Mouse (Mus musculus): Measurements from ENCODE around the gene Pear1. TPM values are rescaled to one million over a fixed set of nuclear protein-coding genes. Genes with fewer than 3 reads are reported as not detected.

Gene Pear1
- polyA plus RNA-seq, 1 experiment = 10.2 TPM

DNA sequence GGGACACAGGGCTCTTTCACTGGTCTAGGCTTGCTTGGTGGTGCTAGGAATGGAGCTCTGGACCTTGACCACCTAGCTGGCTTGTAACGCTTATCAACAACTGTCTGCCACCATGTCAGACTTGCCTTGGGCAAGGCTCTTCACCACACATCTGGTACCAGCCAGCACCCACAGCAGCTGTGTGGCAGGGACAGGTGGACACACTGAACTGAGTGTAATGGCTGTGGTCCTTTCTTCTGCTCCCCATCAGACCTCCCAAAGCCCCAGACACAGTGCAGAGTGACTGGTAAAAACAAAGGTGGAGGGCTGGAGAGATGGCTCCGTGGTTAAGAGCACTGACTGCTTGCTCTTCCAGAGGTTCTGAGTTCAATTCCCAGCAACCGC lies 57.8 kb downstream of the Pear1 start:
- no peak for DNase-seq (ENCODE audit: extremely low spot score in 1 of 2, low spot score in 1 of 2)

DNA sequence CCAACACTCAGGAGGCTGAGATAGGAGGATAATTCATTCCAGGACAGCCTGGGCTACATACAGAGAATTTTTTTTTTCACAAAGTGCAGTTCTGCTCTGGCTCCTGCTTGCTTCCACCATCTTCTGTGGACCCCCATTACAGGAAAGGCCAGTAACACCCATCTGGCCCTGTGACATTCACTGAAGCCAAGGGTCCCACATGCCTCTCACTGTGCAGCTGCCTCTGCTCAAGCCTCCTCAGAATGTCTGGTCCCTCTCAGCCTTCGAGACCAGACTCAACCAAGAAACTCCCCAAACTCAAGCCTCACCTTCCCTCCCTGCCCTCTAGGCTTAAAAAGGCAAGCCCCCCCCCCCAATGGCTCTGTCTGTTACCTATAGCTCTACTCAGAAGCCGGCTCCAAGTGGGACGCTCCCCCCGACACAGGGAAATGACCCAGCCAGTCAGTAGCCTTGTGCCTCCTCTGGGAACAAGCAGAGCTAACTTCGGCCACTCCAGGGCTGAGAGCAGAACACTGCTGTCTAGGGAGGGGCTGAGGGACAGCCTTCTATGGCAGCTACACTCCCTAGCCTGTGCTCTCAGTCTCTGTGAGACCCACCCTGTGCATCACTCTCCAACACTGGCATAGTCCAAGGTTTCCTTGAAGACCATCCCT lies 58.3 kb downstream of the Pear1 start:
- no peak for DNase-seq (ENCODE audit: extremely low spot score in 1 of 2, low spot score in 1 of 2)

DNA sequence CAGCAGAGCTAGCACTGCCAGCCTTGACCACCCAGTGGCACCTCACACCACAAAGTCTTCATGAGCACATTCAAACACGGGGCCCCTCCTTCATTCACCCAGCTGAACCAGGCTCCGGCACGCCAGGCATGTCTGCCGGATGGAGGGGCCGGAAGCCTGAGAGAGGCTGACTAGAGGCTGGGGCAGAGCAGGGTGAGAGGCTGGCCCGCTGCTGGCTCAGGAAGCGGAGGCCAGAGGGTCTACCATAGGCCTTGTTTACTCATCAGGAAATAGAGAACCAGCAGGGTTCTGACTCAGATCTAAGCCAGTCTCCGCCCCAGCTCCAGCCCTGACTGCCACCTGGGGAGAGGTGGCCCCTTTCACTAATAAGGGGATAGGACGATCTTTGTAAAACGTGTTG lies 59.0 kb downstream of the Pear1 start:
- no peak for DNase-seq (ENCODE audit: extremely low spot score in 1 of 2, low spot score in 1 of 2)

DNA sequence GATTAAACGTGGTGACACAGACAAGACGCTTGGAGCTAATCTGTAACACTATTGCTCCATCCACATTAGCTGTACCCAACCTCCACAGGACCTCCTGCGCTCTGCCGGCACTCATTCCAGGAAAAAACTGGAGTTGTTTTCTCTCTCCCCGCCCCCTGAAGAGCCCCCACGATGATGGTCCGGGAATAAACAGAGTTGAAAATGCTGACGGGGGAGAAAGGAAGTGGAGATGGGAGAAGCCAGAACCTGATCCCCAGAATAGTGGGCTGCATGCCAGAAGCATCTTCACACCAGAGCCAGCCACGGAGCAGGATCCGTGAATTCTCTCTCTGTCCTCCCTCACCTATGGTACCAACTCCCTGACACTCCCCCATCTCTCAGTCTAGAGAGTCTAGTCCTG lies 59.6 kb downstream of the Pear1 start:
- peak in 1 of 2 experiments; percentile 23 for DNase-seq (ENCODE audit: extremely low spot score in 1 of 2, low spot score in 1 of 2)

DNA sequence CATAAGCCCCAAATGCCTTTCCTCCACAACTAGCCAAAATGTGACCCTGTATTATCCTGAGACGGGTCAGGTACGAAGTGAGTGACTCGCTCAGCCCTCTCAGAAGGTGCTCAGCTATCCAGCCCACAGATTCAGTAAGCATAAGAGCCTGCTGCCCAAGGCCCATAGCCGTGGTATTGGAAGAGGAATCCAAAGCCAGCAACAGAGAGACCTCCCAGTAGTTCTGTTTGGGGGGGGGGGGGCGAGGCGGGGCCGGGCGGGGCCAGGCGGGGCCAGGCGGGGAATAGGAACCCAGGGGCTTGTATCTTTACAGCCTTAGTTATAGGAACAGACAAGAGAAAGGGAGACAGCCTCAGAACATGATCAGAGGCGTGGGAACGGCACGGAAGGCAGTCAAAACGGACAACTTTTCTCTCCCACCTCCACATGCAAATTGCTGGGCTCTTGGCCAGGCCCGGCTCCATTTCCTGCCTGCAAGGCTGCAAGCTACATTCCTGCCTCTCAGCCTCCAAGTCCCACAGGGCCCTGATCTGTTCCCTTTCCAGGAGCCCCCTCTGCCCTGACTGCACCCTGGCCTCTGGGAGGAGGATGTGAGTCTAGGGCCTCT lies 60.3 kb downstream of the Pear1 start:
- peak; percentile 67 to 90 for DNase-seq (ENCODE audit: extremely low spot score in 1 of 2, low spot score in 1 of 2)

- no peak for DNase-seq (ENCODE audit: extremely low spot score in 1 of 2, low spot score in 1 of 2)
Observed at GRCm38 (mm10) chr3:87763202-87763601, 60.9 kb downstream of the Pear1 start.

GRCm38 (mm10) chr3:87761408-87762375 lies 62.4 kb downstream of the Pear1 start:
- DNase-seq (ENCODE audit: extremely low spot score in 1 of 2, low spot score in 1 of 2) = no peak

DNA sequence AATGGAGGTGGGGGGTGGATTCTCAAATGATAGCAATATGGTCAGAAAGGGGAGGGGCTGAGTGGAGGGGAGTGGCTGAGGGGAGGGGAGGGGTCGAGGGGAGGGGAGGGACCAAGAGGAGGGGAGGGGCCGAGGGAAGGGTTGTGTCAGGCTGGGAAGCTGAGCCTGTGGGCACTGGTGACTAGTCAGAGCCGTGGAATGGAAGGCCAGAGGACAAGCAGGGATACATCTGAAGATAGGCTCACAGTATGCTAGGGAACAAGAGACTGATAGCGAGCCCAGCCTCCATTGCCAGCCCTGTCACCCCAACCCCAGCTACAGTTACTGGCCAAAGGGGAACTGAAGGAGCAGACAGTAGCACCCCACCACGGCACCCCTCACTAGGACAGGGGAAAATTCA lies 65.5 kb downstream of the Pear1 start:
- no peak for DNase-seq (ENCODE audit: extremely low spot score in 1 of 2, low spot score in 1 of 2)

- DNase-seq (ENCODE audit: extremely low spot score in 1 of 2, low spot score in 1 of 2) = no peak
Observed at GRCm38 (mm10) chr3:87756488-87756887, 67.6 kb downstream of the Pear1 start.

DNA sequence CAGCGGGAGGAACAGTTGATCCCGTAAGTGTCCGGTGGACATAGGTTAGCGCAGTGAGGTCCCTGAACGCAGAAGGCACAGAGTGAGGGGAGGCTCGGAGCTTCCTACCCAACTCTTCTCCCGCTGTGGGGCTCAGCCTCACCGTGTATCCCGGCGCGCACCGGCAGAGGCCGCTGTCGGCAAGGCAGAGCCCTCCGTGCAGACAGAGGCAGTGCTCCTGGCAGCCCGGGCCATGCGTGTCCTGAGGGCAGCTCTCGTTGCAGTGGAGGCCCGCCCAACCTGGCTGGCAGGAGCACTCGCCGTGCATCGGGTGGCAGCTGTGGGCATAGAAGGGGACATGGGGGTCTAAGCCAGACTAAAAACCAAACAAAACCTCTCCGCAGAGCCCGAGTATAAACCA lies 68.1 kb downstream of the Pear1 start:
- peak; percentile 56 to 93 for DNase-seq (ENCODE audit: extremely low spot score in 1 of 2, low spot score in 1 of 2)

DNA sequence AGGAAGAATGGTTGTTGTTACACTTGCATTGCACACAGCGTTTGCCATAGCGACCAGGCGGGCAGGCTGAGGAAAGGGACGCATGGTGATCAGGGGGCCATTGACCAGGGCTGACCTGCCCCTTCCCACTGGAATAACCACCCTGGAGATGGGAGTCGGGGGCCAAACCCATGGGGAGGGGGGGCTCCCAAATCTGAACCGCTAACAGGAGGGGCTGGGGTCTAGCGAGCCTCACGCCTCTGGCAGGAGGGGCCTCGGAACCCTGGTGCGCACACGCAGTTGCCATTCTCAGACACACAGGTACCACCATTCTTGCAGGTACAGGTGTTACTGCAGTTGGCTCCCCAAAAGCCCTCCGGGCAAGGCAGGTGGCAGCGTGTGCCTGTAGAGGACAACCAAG lies 70.3 kb downstream of the Pear1 start:
- DNase-seq (ENCODE audit: extremely low spot score in 1 of 2, low spot score in 1 of 2) = no peak

GRCm38 (mm10) chr3:87752567-87752966 lies 71.5 kb downstream of the Pear1 start:
- DNase-seq (ENCODE audit: extremely low spot score in 1 of 2, low spot score in 1 of 2) = no peak

- DNase-seq (ENCODE audit: extremely low spot score in 1 of 2, low spot score in 1 of 2) = no peak
Observed at GRCm38 (mm10) chr3:87749977-87750376, 74.1 kb downstream of the Pear1 start.

DNA sequence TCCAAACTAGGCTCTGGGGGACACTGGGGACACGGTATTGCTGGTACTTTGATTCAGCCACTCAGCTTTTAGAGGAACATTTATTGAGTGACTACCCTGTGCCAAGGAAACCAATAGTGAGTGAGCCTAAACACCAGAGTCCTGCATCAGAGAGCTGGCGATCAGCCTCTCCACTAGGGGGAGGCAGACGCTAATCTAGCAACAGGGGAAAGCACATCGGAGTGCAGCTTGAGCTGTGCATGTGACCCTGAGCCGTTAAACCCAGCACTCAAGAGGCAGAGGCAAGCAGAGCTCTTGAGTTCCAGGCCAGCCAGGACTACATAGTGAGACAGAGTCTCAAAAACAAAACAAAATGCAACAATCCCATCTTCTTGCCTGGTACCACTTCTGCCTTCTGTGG lies 75.1 kb downstream of the Pear1 start:
- DNase-seq (ENCODE audit: extremely low spot score in 1 of 2, low spot score in 1 of 2) = peak in 1 of 2 experiments; percentile 74

GRCm38 (mm10) chr3:87748431-87748830 lies 75.7 kb downstream of the Pear1 start, which contains the start of gene Lrrc71:
Gene Lrrc71, minus strand, starts transcription at chr3:87748625.
- DNase-seq (ENCODE audit: extremely low spot score in 1 of 2, low spot score in 1 of 2) = no peak

DNA sequence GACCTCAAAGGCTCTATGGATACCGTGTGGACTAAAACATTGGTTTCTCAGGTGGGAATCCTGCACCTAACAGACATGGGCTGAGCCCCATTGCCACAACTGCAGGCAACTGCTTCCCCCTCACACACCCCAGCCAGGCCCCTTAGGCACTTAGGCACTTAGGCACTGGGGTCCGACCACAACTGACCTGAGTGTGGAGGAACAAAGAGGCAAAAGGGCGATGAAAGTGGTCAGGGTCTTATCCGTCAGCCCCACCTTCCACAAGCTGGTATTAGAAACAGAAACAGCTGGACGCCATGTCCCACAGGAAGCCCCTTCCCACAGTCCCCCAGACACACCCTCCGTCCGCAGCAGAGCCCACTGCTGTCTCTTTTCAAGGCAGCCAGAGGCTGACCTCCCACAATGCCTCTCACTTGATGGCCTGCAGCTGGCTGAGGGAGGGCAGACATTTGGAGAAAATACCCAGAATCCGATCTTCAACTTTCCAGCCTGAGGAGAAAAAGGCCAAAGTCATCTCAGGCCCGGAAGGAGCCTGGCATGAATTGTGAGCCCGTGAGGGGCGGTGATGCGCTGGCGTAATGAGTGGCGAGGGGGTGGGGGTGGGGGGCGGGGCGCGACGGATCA lies 79.0 kb downstream of the Pear1 start:
- no peak for DNase-seq (ENCODE audit: extremely low spot score in 1 of 2, low spot score in 1 of 2)

GRCm38 (mm10) chr3:87743927-87744326 lies 80.2 kb downstream of the Pear1 start:
- no peak for DNase-seq (ENCODE audit: extremely low spot score in 1 of 2, low spot score in 1 of 2)

DNA sequence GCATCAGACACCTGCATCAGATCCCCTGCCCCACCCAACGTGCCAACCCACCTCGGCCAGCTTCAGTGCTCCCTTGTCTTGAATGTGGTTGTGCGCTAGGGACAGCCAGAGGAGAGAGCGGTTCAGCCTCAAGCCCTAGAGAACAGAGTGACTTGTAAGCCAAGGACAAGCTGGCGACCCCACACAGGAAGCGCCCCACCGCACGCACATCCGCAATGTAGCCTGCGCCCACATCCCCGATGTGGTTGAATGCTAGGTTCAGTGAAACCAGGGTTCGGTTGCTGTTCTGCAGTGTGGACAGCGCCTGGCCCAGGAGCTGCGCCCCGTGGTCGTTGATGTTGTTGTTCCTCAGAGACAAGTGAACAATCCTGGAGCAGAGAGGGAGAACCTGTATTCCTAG lies 81.4 kb downstream of the Pear1 start:
- no peak for DNase-seq (ENCODE audit: extremely low spot score in 1 of 2, low spot score in 1 of 2)

GRCm38 (mm10) chr3:87742013-87742412 lies 82.1 kb downstream of the Pear1 start:
- DNase-seq (ENCODE audit: extremely low spot score in 1 of 2, low spot score in 1 of 2) = no peak

- DNase-seq (ENCODE audit: extremely low spot score in 1 of 2, low spot score in 1 of 2) = no peak
Observed at GRCm38 (mm10) chr3:87738906-87739305, 85.2 kb downstream of the Pear1 start.

- no peak for DNase-seq (ENCODE audit: extremely low spot score in 1 of 2, low spot score in 1 of 2)
Observed at GRCm38 (mm10) chr3:87735335-87735734, 88.8 kb downstream of the Pear1 start.

Data from frontal cortex, adult 2 months (tissue).